Mouse (Mus musculus) liver, postnatal 0 days (tissue): ENCODE data around the gene Snx7. TPM values are rescaled to one million over a fixed set of nuclear protein-coding genes. Genes with fewer than 3 reads are reported as not detected.

ENCODE experiments used
- ATAC-seq: fragments of 200-750 bp; cut with Nextera tagmentation; 2 replicates; pipeline ENCODE4 v1.8.0; 2017; ENCODE audit warnings: mild to moderate bottlenecking, moderate library complexity
- DNase-seq: peaks from one replicate; pipeline ENCODE4 v3.0.0-alpha.2; 2016
- H3K27ac ChIP-seq: fragments of 300-500 bp; sonication (generic); 2 replicates; pipeline ENCODE4 v1.5.1; 2014; ENCODE audit warnings: antibody characterized with exemption, moderate library complexity, mild to moderate bottlenecking, low read depth
- H3K27me3 ChIP-seq: fragments of 300-500 bp; sonication (generic); 2 replicates; pipeline ENCODE4 v1.6.1; 2014; ENCODE audit warnings: low read length, control low read depth, mixed read lengths; ENCODE audit not compliant: insufficient read depth
- H3K36me3 ChIP-seq: fragments of 300-500 bp; sonication (generic); replicated peaks from 2 replicates; pipeline ENCODE4 v1.6.1; 2014; ENCODE audit warnings: mild to moderate bottlenecking, control low read depth, low read length, moderate library complexity, mixed read lengths; ENCODE audit not compliant: insufficient read depth
- H3K4me1 ChIP-seq: fragments of 300-500 bp; sonication (generic); 2 replicates; pipeline ENCODE4 v1.6.1; 2014; ENCODE audit warnings: antibody characterized with exemption, mild to moderate bottlenecking, control low read depth; ENCODE audit not compliant: insufficient read depth
- H3K4me2 ChIP-seq: fragments of 300-500 bp; sonication (generic); 2 replicates; pipeline ENCODE4 v1.6.1; 2014; ENCODE audit warnings: low read depth, mild to moderate bottlenecking, low read length, moderate library complexity, mixed read lengths
- H3K4me3 ChIP-seq: fragments of 300-500 bp; sonication (generic); 2 replicates; pipeline ENCODE4 v1.5.1; 2014; ENCODE audit warnings: low read depth, low read length
- H3K9ac ChIP-seq: fragments of 300-500 bp; sonication (generic); replicated peaks from 2 replicates; pipeline ENCODE4 v1.6.1; 2014; ENCODE audit warnings: mild to moderate bottlenecking, moderate library complexity
- H3K9me3 ChIP-seq: fragments of 300-500 bp; sonication (generic); 2 replicates; pipeline ENCODE4 v1.6.1; 2016; ENCODE audit warnings: mild to moderate bottlenecking, control low read depth, low read length, mixed read lengths
- CTCF ChIP-seq: sonication (generic); IDR thresholded peaks from 2 replicates; pipeline ENCODE4 v1.5.1; 2016; ENCODE audit warnings: antibody characterized with exemption, low read depth
- EP300 ChIP-seq: IDR thresholded peaks from 2 replicates; pipeline ENCODE4 v1.6.1; 2016; ENCODE audit warnings: antibody characterized with exemption, low read depth, mild to moderate bottlenecking
- WGBS: fragments of 180-500 bp; shearing (Covaris S2); extraction: QIAGEN DNeasy Blood & Tissue Kit; methylation state at CpG from one replicate; pipeline ENCODE4 v1.1.7; 2014; ENCODE audit not compliant: insufficient replicate concordance; 5-methylcytosine and 5-hydroxymethylcytosine counted together
- microRNA-seq: library from miRNA; unstranded; fragments of <30 nt; microRNA quantifications from one replicate; pipeline ENCODE4, GENCODE M21; 2016
- polyA plus RNA-seq: library from polyadenylated mRNA; unstranded; fragments of >200 nt; fragmentation: Nextera tagmentation; extraction: Ambion mirVana; gene quantifications from 2 replicates; pipeline ENCODE4 v1.2.1, GENCODE M21; 2015

Gene Snx7
- polyA plus RNA-seq, 1 experiment from 2014 or later: 14.1 TPM

- Histone ChIP-seq H3K36me3 (no peaks in the 10 kb centered on the region), H3K4me1 (no peaks in the 10 kb centered on the region), H3K27ac (no peak overlapping the region), H3K9ac (no peak overlapping the region), H3K4me2 (no peak overlapping the region), H3K4me3 (no peak overlapping the region), H3K27me3 (no peaks in the 10 kb centered on the region), H3K9me3 (no peaks in the 10 kb centered on the region)
- WGBS: 81% methylated on average over 5 of the region's 5 CpGs
- no peak for DNase-seq
- TF ChIP-seq EP300: no peak
- ATAC-seq: no peak
Observed at GRCm38 (mm10) chr3:117752151-117752757, 116.5 kb downstream of the Snx7 start.

- H3K27ac ChIP-seq: no peak overlapping the region
- no peak overlapping the region for H3K9ac ChIP-seq
- no peak for TF ChIP-seq EP300
- TF ChIP-seq CTCF: 0 out of 2 replicates have a peak, but pooled peaks have one; percentile 13
- H3K36me3 ChIP-seq: no peaks in the 10 kb centered on the region
- ATAC-seq (no peak), DNase-seq (no peak)
- 68% methylated on average over 2 of the region's 2 CpGs for WGBS
- no peaks in the 10 kb centered on the region for H3K4me1 ChIP-seq
- H3K27me3 ChIP-seq: no peaks in the 10 kb centered on the region
- no peaks in the 10 kb centered on the region for H3K9me3 ChIP-seq
- H3K4me3 ChIP-seq: no peak overlapping the region
- no peak overlapping the region for H3K4me2 ChIP-seq
Observed at GRCm38 (mm10) chr3:117751665-117752064, 117.1 kb downstream of the Snx7 start.

GRCm38 (mm10) chr3:117749256-117749655 lies 119.5 kb downstream of the Snx7 start:
- Histone ChIP-seq H3K36me3 (no peaks in the 10 kb centered on the region), H3K27ac (no peak overlapping the region), H3K4me1 (no peaks in the 10 kb centered on the region), H3K9me3 (no peaks in the 10 kb centered on the region), H3K4me2 (no peak overlapping the region), H3K4me3 (no peak overlapping the region), H3K27me3 (no peaks in the 10 kb centered on the region), H3K9ac (no peak overlapping the region)
- no peak for TF ChIP-seq CTCF
- no peak for TF ChIP-seq EP300
- DNase-seq: no peak
- ATAC-seq: no peak
- 80% methylated on average over 3 of the region's 3 CpGs for WGBS

- ATAC-seq (no peak), DNase-seq (no peak)
- TF ChIP-seq EP300: no peak
- no peak for TF ChIP-seq CTCF
- Histone ChIP-seq H3K9me3 (no peaks in the 10 kb centered on the region), H3K27me3 (no peaks in the 10 kb centered on the region), H3K27ac (no peak overlapping the region), H3K36me3 (no peaks in the 10 kb centered on the region), H3K4me3 (no peak overlapping the region), H3K4me2 (no peak overlapping the region), H3K9ac (no peak overlapping the region), H3K4me1 (no peaks in the 10 kb centered on the region)
- 65% methylated on average over 5 of the region's 5 CpGs for WGBS
Observed at GRCm38 (mm10) chr3:117739760-117740159, 129.0 kb downstream of the Snx7 start.

- WGBS: 68% methylated on average over 4 of the region's 4 CpGs
- Histone ChIP-seq H3K4me3 (no peak overlapping the region), H3K4me2 (no peak overlapping the region), H3K27me3 (no peaks in the 10 kb centered on the region), H3K27ac (no peak overlapping the region), H3K36me3 (no peaks in the 10 kb centered on the region), H3K9me3 (no peaks in the 10 kb centered on the region), H3K9ac (no peak overlapping the region), H3K4me1 (no peaks in the 10 kb centered on the region)
- DNase-seq (no peak), ATAC-seq (no peak)
- no peak for TF ChIP-seq EP300
- no peak for TF ChIP-seq CTCF
Observed at GRCm38 (mm10) chr3:117732661-117733060, 136.1 kb downstream of the Snx7 start.

Small RNAs within 50 kb of the gene (microRNA-seq; reads per million reads assigned to microRNA genes)
- gene Gm24811: not detected
